Mouse (Mus musculus) megakaryocyte-erythroid progenitor cell, adult 5-6 weeks (primary cell): ENCODE data around the gene Tmem120b. TPM values are rescaled to one million over a fixed set of nuclear protein-coding genes. Genes with fewer than 3 reads are reported as not detected.

ENCODE experiments used
- ATAC-seq: replicated peaks from 2 replicates; pipeline ENCODE4 v1.8.0; 2016; ENCODE audit warnings: mild to moderate bottlenecking, inconsistent platforms; ENCODE audit not compliant: severe bottlenecking, poor library complexity, low FRiP score, low TSS enrichment
- total RNA-seq, 2 experiments: library from RNA; stranded (forward) in 1 of 2; stranded (reverse) in 1 of 2; fragments of 200-1000, 215-1000 nt in 1 of 2; fragments of >200 nt in 1 of 2; fragmentation: Nextera tagmentation in 1 of 2; gene quantifications; 2 replicates each; pipeline ENCODE4 v1.2.3; 2014 to 2017

Gene Tmem120b
- 22.0 and 24.8 TPM in 2 replicates for total RNA-seq (2014; fragmentation: Nextera tagmentation)
- total RNA-seq (2017) = 4.0 and 12.6 TPM in 2 replicates

DNA sequence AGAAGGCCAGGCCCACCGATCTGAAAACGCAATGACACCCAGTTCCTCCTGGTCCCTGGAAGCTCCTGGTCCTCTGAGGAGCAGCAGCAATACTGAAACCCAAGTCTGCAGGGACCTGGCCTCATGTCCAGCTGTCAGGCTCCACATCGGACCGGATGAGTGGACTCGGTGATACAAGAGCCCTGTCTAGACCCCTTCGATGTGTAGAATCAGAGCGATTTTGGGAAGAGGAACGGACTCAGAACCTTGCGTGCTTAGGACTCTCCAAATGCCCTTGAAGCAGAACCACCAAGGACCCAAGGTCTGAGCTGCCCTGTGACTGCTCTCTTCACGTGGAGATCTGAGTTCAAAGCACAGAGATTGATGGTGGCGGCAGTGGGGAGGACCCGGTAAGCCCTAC, at the start of gene Tmem120b:
TSS of gene Tmem120b (plus strand) at position 301 of the 400 bp plus-strand sequence.
- no peak for ATAC-seq

DNA sequence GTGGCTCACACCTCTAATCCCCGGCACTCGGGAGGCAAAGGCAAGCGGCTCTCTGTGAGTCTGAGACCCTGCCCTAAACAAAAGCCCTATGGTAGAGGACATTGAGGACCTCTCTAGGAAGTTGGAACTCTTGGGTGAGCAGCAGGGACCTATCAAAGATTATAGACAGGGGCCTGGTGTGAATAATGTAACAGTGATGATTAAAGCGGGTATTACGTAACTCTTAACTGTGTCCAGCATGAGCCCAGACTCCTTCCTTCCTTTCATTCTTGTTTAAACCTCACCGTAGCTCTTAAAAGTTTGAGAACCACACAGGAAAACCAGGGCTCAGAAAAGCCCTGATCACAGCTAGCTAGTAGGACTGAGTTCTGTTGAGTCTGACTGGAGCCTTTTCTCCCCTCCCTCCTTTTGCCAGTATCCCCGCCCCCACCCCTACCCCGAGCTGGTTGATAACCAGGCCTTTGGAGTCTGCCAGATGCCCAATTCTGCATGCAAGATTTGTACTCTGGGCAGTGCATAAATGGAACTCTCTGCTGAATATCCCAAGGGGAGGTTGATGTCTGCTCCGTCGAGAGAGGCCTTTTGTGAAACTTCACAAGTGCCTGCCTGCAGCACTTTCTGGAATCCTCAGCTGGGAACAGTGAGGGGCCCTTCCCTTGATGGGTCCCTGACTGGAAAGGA, 48.7 kb upstream of the Tmem120b start:
- ATAC-seq = no peak

DNA sequence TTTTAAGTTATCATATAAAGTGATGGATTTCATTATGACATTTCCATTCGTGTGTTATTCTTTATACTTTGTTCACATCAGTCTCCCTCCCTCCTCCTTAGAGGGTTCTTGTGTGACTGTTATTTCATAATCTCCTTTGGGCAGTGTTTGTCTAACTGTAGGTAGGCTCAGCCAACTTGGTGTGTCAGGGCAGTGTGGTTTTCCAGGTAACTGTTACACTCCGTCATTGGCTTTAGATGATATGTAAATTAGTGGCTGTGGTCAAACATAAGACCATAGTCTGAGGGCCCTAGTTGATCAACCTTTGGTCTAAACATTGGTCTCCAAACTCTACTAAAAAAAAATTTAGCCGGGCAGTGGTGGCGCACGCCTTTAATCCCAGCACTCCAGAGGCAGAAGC, 47.8 kb upstream of the Tmem120b start:
- ATAC-seq = no peak

DNA sequence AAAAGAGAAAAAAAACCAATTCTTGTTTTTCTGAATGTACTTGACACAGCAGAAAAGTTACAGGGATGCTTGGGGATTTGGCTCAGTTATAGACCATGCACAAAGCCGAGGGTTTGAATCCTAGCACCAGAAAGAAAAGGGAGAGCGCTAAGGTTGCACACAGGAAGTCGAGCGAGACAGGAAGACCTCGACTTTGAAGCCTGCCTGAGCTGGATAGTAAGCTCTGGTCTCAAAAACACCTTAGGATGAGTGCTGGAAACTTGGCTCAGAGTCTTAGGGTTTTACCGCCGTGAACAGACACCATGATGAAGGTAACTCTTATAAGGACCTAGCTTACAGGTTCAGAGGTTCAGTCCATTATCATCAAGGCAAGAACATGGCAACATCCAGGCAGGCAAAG, 46.8 kb upstream of the Tmem120b start:
- ATAC-seq = no peak

DNA sequence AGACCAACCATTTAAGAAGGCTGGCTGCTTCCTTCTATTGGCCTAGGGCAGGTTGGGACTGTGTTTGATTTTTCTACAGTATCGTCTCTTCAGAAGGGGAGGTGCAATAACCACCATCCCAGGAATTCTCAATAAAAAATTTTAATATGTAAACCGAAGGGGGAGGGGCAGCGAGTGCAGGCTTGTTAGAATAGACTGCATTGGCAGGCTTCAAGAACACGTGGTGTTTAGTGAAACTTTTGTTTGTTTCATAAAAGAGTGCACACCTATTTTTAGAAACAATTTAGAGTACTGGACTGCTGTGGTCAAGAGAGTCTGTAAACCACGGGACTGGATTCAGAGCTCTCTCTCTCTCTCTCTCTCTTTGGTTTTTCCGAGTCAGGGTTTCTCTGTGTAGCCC, 45.2 kb upstream of the Tmem120b start:
- ATAC-seq = no peak

DNA sequence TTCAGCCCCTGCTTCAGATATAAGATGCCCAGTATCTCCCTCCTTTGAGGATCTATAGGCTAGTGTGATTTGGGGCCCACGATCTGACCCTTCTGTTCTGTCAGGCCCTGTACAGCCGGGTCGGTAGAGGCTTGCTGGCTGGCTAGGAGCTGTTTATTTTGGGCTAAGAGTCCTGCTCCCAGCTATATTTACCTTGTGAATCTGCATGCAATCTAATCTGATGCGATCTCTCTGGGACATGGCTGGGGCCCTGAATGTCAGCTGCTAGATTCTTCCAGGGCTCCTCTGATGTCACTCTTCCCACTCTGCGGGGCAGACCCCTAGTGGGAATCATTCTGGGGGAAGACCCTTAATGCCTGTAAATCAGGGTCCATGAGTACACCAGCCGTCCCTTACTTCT, 43.9 kb upstream of the Tmem120b start:
- ATAC-seq = no peak

DNA sequence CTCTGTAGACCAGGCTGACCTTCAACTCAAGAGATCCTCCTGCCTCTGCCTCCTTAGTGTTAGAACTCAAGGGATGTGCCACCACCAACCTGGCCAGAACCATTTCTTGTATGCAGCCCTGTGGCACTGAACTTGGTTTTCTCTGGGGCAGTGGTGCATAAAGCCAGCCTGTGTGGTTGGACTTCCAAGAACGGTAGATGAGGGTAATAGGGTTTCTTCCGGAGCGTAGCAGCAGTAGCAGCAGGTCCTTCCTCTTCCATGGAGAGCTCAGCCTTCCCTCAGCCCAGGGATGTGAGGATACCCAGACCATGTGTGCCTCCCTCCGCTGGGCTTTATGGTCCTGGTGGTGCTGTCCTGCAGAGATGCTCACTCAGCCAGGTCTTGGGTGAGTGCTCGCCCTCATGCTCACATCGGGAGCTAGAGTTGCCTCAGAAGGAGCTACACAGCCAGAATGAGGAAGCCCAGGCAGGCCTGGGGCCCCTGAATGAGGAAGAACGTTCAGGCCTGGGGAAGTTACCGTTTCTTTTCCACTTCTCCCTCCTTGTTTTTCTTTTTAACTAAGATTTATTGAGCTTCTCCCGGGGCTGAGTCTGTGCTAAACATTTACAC, 43.1 kb upstream of the Tmem120b start:
- no peak; the same call in 1 of the 2 replicates for ATAC-seq

DNA sequence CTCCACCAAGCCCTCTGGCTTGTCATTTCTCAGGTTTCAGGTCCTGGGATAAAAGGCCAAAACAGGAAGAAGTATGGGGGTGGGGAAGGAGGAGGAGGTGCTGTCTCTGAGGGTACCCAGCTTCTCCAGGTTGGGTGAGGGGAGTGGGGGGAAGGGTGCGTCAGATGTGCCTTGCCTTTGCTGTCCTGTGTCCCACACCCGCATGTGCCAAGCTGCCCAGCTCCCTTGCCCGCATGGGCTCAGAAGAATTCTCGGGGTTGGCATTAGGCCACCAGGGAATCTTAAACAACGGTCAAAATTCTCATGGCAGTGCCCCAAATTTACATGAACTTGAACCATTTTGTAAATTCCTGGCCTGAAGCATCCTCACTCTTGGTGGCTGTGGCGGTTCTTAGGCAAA, 41.8 kb upstream of the Tmem120b start:
- ATAC-seq = no peak

DNA sequence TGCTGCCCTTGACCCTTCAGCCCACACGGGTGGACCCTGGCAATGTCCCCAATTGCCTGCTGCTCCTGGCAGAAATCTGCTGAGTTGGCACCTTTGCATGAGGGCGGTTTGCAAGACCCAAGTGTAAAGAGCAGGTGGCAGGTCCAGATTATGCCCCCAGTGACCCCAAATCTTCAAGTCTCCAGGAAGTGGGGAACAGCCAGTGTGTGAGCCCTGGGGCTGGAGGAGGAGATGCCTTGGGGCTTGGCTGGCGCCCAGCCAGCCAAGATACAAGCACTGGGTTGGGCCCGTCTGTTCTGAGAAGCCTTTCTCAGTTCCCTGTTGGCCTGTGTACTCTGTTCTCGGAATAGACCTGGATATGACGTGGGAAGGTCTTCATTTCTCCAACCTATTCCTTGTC, 40.8 kb upstream of the Tmem120b start:
- ATAC-seq = peak; percentile 70

DNA sequence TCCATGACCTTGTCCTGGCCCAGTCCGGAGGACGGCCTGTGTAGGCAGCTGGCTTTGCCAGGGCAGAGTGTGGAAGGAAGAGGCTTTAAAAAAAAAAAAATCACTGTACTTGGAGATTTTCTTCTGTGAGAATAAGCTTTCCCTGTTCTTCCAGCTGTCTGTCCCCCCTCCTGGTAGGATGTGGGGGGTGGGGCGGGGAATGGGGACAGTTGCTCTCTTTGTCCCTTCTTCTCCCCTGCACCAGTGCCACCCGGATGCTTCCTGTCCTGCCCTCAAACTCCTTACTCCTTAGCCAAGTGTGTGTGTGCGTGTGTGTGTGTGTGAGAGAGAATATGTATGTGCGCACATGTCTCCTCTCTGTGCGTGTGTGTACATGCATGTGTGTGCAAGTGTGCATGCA, 38.5 kb upstream of the Tmem120b start:
- no peak for ATAC-seq

DNA sequence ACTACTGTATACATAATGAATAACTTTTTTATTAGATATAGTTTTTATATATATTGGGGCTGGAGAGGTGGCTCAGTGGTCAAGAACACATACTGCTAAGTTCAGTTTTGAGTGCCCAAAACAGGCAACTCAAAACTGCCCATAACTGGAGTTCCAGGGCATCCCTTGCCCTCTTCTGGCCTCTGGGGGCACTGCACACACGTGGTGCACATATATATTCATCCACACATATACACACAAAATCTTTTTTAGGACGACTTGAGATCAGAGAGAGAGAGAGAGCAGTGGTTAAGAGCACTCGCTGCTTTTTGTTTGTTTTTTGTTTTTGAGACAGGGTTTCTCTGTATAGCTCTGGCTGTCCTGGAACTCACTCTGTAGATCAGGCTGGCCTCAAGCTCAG, 36.9 kb upstream of the Tmem120b start:
- no peak for ATAC-seq

DNA sequence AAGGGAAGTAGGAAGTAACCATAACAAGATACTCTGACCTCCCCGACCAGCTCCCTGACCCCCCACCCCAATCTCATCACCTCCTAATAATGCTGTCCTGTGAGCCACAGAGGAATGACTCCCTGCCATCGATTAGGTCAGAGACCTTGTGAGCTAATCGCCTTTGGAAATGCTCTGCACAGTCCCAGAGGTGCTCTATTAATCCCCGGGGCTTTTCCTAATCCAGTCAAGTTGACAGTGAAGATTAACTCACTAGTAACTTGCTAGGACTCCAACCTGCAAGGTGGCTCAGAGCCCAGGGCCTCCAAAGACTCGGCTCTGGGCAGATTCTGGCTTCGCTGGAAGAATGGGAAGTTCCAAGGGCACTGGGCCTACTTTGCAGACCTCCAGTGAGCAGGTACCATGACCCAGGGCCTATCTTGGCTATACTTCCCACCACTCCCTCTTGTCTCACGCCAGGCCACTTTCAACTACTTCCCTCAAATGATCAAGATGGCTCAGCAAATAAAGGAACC, 34.5 kb upstream of the Tmem120b start:
- no peak for ATAC-seq

DNA sequence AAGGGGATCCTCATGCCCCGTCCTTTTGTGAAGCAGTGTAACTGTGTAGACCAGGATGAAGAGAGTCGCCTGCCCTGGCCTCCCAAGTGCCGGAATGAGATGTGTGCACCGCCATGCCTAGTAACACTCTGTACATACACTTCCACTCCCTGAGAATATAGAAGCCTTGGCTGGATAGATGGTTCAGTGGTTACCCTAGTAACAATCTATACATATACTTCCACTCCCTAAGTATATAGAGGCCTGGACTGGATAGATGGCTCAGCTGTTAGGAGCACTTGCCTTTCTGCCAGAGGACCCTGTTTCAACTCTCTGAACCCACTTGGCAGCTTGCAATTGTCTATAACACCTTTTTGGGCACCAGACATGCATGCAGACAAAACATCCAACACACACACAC, 33.1 kb upstream of the Tmem120b start:
- no peak for ATAC-seq

DNA sequence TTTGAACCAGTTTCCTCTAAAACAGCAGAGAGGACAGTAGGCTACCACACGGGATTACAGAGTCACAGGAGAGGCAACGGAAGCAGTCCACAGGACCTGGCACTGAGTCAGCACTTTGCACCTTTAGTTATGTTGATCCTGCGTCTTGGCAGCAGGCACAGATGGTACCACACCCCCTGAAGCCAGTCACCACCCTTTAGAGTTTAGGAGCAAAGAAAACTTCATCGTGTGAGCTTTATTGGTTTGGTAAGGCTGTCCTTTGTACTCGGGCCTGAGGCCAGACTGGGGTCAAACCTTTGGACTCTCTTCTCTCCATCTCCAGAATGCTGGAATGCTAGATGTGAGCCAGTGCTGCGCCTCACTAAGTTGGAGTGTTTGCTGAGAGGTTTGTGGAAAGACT, 32.7 kb upstream of the Tmem120b start:
- peak; percentile 42; the same call in 1 of the 2 replicates for ATAC-seq

DNA sequence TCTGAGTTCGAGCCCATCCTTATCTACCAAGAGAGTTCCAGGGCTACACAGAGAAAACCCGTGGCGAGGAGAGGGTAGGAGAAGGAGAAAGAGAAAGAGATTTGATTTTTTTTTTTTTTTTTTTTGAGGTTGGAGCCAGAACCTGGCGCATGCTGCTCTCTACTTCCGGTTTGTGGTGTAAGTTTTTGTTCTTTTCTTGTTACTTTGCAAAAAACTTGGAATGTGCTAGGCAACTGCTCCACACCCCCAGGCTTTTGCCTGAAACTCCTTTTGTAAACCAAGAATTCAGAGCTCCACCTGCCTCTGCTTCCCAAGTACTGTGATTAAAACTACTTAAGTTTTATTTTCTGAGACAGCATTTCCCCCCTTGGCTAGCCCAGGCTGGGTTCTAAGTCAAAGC, 30.1 kb upstream of the Tmem120b start:
- ATAC-seq = no peak

DNA sequence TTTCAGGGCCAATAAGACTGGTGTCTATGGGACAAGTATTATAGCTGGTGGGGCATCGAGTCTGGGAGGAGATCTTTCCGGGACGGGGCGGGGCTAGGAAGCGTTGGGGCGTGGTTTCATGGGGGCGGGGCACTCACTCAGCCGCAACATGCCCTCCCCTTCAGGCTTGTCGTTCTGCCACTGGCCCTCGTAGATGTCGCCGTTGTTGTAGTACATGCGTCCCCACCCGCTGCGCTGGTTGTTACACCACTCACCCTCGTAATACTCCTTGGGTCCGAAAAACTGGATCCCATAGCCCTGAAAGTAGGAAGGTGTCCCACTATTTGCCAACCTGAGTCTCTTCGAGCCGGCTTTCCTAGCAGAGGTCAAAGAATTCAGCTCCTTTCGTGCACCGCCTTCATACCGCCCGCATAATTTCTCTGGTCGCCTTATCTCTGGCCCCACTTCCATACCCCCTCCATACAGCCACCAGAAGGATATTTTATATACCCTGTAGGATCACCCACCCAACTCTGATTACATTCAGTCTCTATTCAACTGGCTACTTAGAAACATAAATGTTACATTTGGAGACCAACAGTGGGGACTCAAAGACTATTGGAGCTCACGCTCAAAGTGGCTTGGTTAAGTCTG, 29.0 kb upstream of the Tmem120b start:
- peak; percentile 91 for ATAC-seq

DNA sequence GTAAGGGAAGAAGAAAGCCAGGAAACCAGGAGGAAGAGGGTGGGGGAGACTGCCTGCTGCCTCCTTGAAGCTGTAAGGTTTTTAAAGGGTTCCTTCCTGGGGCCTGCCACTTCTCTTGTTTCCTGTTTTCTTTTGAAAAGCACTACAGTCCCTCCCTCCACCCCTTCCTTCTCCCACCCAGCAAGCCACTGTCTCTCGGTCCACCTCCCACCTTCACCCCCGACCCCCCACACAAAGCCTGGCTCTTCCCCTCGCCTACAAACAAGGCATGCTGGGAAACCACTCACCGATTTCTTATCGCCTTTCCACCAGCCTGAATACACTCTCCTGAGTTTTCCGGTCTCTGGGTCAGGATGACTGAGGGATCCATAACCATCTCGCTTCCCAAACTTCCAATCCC, 27.4 kb upstream of the Tmem120b start:
- no peak for ATAC-seq

DNA sequence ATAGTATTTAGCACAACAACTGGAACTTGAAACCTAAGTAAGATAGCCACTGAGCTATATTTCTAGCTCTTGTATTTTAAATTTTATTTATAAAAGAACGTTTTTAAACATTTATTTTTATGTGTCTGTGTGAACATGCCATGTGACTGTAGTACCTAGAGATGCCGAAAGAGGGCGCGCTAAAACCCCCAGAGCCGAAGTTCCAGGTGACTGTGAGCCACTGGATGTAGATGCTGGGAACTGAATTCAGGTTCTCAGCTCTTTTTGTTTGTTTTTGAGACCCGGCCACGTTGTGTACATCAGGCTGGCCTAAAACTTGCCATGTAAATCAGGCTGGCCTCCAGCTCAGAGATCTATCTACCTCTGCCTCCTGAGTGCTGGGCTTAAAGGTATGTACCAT, 24.4 kb upstream of the Tmem120b start:
- ATAC-seq = no peak

DNA sequence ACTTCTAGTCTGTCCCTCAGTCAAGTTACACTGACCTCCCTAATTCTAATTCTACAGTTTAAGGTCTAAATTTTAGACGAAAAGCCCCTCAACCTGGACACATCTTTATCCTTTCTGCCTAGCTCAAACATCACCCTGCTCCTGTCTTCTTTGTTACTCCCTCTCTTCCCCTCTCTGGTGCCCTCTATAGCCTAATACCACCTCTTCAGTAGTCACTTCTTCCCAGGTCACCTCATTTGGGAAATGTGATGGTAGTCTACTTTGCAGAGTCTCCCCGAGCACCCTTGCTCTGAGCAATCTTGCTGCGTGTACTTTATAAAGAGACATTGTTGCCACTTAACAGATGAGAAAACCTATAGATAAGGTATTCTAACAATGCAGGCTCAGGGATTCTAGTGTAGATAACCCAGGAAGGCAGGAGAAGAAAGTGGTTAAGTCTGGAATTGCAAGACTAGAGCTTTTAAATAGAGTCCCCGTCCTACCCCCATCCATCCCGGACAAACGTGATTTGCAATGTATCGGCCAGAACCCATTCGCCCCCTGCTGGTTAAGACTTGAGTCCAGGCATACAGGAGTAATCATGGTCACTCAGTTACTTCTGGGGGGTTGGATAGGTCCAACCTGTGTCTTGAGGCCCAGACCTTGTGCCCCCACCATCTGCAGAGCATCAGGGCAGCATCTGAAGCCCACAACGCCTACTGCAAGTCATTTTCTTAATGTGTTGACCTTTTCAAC, 22.5 kb upstream of the Tmem120b start:
- ATAC-seq = 0 out of 2 replicates have a peak, but pooled peaks have one; percentile 21

DNA sequence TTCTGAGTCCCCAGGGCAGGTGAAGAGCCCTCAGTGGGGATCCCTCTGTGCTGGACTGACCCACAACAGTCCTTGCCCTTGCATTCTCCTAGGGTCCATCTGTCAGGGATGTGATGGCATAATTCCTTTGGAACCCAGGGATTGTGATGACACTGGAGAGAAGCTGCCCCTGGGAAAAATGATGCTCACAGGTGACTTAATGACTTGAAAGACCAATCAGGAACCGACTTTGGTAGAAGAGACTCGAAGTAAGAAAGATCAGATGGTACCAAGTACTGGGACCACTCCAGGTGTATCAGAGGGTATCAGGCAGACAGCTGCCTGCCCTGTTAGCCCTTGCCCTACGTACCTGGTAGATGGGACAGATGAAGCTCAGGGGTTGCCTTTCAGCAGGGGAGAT, 21.3 kb upstream of the Tmem120b start, which contains the start of gene Morn3:
TSS of gene Morn3 (minus strand) at position 101 of the 400 bp plus-strand sequence.
- no peak for ATAC-seq
